Mouse (Mus musculus): ENCODE results near the gene Acap1.

DNA sequence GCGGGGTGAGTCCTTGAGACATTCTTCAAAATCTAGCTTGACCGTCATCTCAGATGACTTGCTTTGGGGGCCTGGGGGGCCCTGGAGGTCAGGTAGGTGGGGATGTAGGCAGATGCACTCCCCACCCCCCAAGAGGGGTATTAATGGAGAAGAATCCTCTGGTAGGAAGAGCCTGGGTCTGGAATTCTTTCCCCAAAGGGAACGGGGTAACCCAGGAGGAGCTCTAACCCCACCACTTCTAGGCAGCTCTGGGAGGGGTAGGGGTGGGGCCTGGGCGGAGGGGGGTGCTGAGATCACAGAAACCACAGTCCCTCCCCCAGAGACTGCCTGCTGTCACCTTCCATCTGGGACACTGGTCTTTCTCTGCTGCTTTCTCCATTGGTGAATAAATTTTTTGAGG is at the start of gene Acap1:
- TF ChIP-seq CTCF (IDR thresholded peaks at IDR 0.05; ENCODE audit: low read depth) (no peak), EP300 (IDR thresholded peaks at IDR 0.05; ENCODE audit: low read depth) (no peak)

Data from liver, embryonic 14.5 days (tissue).